Mouse (Mus musculus) T-helper 1 cell (primary cell): Measurements from ENCODE around the gene Itpr1.
"Not testable (repeated sequence)": the region's sequence is repeated elsewhere in the genome, so short reads cannot be mapped to it uniquely, and the experiment has no call there.

ENCODE experiments used
- in situ Hi-C: fragments of 300-600 bp; cut with MboI, MseI; formaldehyde crosslinking; loops from one replicate; pipeline ENCODE4 v1.15.1; 2025; ENCODE audit warnings: high pct_unique_total_duplicates

The Itpr1 gene

DNA sequence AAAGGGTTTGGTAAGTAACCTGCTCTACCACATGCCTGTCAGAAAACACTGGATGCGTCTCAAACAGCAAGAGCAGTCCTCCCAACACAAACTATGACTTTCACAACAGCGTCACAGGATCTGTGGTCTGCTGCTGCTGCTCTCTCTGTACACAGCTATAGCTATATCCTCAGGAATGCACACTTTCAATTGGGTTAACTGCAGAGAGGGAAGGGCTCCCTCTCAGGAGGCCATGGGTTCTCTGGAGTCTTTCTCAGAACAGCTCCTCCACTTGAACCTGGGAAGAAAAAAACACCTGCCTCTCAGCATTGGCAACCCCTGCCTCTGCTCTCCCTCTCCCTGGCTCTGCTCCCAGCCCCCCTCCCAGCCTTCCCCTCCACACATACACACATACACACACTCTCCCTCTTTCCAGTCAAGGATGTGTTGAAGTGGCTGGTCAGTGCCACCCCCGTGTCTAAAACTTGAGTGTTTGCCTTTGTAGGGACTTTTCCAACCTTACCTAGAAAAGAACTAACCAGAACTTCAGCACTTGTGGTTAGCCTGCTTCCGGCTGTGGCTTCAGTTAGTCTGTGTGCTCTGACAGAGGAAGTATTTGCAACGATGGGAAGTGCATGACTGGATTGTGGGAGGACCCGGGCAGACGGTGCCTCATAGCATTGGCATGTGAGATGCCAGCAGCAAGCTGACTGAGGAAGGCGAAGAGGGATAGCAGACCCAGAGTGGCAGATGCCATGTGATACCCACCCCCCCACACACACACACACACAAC, 323.8 kb downstream of the Itpr1 start:
- in situ Hi-C loops, result loop anchor here (5.0 kb wide), 1 partner anchor 94 kb away; no protein-coding TSS in a partner anchor

- in situ Hi-C loops, result loop anchor here (5.0 kb wide), 1 partner anchor 96 kb away; no protein-coding TSS in a partner anchor
Observed at GRCm38 (mm10) chr6:108538406-108538805, 325.5 kb downstream of the Itpr1 start.

- in situ Hi-C loops, result no loop called here
Observed at GRCm38 (mm10) chr6:108540441-108540840, 327.5 kb downstream of the Itpr1 start.

GRCm38 (mm10) chr6:108544917-108545316, 332.0 kb downstream of the Itpr1 start:
- in situ Hi-C loops, result no loop called here

GRCm38 (mm10) chr6:108545464-108545863, 332.6 kb downstream of the Itpr1 start:
- in situ Hi-C loops, result no loop called here

DNA sequence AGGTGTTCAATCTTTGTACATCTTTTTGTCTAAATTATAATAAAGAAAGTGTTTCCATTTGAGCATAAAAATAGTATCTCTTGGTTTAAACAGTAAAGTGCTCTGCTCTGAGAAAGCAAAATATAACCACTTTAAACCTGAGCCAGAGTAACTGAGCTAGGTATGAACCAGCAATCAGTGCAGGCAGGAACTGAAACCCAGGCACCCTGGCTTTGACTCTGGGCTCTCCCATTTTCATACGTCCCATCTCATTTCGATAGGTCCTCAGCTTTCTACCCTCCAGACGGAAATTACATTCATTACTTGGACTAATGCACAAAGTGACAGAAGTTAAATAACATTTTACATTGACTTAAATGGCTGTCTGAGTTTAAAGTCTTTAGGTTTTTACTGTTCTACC, 335.5 kb downstream of the Itpr1 start:
- in situ Hi-C loops, result no loop called here

DNA sequence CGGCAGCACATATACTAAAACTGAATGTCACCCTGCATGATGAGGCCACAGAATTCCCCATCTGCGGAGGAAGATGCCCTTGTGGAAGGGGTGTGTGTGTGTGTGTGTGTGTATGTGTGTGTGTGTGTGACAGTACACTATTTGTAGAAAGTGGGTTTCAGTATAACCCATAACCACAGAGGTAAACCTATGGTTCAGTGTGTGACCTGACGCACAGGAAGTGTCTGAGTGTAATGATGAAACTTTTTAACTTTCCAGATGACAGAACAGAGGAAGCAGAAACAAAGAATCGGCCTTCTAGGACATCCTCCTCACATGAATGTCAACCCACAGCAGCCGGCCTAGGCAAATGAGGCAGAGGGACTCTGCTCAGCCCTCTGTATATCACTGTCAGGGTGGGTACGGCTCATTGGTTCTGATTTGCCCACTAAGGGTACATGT, 336.6 kb downstream of the Itpr1 start:
- in situ Hi-C loops, result no loop called here

- in situ Hi-C loops, result loop anchor here (5.0 kb wide), 1 partner anchor 110 kb away; the partner anchor contains the start of gene Bhlhe40
Observed at GRCm38 (mm10) chr6:108551725-108552620, 339.1 kb downstream of the Itpr1 start.

- in situ Hi-C loops, result loop anchor here (5.0 kb wide), 1 partner anchor 109 kb away; the partner anchor contains the start of gene Bhlhe40
Observed at GRCm38 (mm10) chr6:108553013-108553412, 340.1 kb downstream of the Itpr1 start.

DNA sequence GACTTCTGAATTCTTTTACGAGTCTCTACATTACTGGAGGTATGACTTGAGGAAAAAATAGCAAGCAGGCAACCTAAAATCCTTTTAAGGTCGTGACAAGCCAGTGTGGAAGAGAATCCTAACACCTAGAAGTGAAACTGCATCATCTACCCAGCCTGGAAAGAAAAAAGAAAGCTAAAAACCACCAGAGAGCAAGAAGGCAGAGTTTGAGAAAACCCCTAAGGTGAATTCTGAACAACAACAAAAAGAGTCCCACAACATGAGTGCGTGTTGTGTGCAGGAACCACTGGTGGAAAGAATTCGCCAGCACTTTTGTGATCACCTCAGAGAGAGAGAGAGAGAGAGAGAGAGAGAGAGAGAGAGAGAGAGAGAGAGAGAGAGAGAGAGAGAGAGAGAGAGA, 340.6 kb downstream of the Itpr1 start:
- in situ Hi-C loops, result loop anchor here (5.0 kb wide), 1 partner anchor 109 kb away; the partner anchor contains the start of gene Bhlhe40

- in situ Hi-C loops, result loop anchor here (5.0 kb wide), 1 partner anchor 108 kb away; the partner anchor contains the start of gene Bhlhe40
Observed at GRCm38 (mm10) chr6:108554389-108554788, 341.5 kb downstream of the Itpr1 start.

- in situ Hi-C loops, result loop anchor here (5.0 kb wide), 1 partner anchor 107 kb away; the partner anchor contains the start of gene Bhlhe40
Observed at GRCm38 (mm10) chr6:108554878-108555277, 342.0 kb downstream of the Itpr1 start.

DNA sequence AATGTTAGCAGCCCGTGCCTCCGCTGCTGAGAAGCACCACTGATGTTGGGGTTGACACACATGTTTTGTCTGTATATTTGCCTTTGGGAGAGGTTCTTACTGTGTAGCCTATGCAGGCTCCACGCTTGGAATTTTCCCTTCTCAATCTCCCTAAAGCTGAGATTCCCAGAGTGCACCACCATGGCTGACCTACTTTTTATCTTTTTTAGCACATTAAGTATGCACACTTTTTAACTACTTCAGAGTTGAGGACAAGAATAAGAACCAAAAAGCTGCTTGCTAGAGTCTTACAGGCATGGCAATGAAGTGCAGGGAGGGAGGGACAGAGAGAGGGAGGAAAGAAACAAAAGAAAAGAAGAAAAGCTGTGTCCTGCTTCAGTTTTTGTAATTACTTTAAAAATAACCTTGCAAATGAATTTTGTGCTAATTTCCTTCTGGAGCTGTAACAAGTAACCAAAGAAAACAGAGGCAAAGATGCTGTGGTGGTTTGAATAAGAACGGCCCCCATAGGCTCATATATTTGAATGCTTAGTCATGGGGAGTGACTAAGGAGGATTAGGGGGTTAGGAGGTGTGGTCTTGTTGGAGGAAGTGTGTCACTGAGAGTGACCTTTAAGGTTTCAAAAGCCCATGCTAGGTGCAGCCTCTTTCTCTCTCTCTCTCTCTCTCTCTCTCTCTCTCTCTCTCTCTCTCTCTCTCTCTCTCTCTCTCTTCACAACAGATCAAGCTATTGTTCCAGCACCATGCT, 344.9 kb downstream of the Itpr1 start:
- in situ Hi-C loops, result no loop called here

DNA sequence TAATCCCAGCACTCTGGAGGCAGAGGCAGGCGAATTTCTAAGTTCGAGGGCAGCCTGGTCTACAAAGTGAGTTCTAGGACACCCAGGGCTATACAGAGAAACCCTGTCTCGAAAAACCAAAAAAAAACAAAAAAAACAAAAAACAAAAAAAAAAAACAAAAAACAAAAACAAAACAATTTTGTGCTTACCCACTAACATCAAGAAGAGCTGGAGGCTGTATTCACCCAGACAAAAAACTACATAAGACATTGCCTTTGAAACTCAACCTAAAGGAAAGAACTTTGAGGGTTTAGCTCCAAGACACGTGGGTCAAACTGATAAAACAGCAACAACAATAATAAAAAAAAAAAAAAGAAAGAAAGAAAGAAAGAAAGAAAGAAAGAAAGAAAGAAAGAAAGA, 346.3 kb downstream of the Itpr1 start:
- in situ Hi-C loops, result not testable (repeated sequence)

- in situ Hi-C loops, result no loop called here
Observed at GRCm38 (mm10) chr6:108562971-108563370, 350.1 kb downstream of the Itpr1 start.

DNA sequence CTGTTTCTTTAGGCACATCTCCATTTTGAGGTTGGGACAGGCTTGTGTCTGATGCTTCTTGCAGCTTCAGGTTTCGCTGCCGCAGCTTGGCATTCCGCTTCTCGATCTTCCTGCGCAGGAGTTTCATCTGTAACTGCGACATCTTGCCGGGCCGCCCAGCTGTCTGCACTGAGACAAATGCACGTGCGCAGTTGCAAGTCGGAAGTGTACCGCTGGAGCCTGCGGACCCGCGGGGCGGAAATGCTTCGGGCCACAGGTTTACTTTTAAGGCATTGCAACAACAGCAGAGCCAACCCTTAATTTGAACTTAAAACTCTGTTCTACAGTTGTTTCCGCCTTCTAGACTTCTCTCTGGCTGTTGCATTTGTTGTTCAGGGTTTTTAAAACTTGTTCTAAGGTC, 352.6 kb downstream of the Itpr1 start:
- in situ Hi-C loops, result not testable (repeated sequence)

GRCm38 (mm10) chr6:108566549-108566948, 353.7 kb downstream of the Itpr1 start:
- in situ Hi-C loops, result no loop called here

- in situ Hi-C loops, result no loop called here
Observed at GRCm38 (mm10) chr6:108569460-108570187, 356.7 kb downstream of the Itpr1 start.

DNA sequence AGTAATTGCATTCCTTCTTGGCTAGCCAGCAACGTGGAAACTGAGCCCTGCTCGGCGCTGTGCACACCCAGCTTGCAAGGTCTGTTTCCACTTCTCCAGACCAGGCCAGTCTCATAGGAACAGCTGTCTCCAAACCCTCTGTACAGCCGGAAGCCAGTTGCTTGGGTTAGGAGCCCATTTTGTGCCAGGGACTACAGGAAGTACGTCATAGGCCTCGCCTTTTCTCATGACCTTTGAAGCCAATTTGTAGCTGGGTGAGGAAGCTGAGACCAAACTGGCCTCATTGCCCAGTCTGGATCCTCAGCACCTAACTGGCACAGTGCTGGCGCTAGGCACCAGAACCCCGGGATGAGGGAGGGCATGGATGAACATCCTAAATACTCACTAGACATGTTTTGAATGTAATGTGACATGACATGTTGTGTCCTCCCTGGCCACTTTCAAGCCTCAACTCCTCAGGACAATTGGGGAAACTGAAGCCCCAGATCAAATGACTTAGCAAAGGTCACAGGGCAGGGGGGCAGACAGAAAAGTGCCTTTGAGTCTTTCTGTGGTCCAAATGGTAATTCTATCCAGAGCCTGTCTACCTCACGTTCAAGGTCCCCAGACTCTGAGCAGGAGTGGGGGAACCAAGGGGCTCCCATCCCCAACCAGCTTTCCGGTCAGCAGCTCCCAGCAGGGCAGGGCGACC, 357.6 kb downstream of the Itpr1 start:
- in situ Hi-C loops, result no loop called here

- in situ Hi-C loops, result no loop called here
Observed at GRCm38 (mm10) chr6:108571042-108571590, 358.2 kb downstream of the Itpr1 start.
